ENCODE assay signal across 12 mouse cellular contexts in the genomic region with DNA sequence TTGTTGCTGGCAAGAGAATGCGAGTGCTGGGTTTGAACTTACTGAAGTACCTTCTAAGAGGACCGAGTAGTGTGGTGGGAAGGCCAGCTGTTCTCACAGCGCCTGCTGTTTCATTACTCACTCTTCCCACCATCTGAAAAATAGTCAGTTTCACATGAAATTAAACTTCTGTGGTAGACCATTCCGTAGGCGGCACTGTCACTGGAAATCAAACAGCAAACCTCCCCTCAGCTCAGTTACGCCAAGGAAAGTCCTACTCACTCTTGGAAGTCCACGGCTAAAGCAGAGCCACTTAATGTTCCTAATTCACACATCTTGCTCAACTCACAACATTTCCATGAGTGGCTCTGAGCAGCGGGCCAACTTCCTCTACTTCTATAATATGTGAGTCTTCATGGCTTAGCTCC. TPM values are rescaled to one million over a fixed set of nuclear protein-coding genes. Genes with fewer than 3 reads are reported as not detected.
DNase-seq lines count a peak whose midpoint lies in the region; ATAC-seq and TF ChIP-seq lines count a peak whose summit lies in the region.
"Had no signal": no experiment of that assay in that cellular context is flagged by ENCODE, and none has a peak within 500 bp of the region (broad histone marks: within the 10 kb centered on the region; RNA-seq: fewer than 3 reads in every experiment).

No protein-coding gene starts in this region.

- WGBS in intestine, postnatal 0 days, result 85% methylated on average over 8 of the region's 8 CpGs

- H3K27me3 ChIP-seq in intestine, postnatal 0 days (replicated peaks; ENCODE audit: control insufficient read depth, insufficient read depth, low read length), result no peaks in the 10 kb centered on the region
- H3K27me3 ChIP-seq: embryonic facial prominence, embryonic 12.5 days; hindbrain, embryonic 15.5 days had no signal

- peaks cover 40% of the 10 kb centered on the region for H3K4me1 ChIP-seq in bone marrow macrophage, adult 2 months (ENCODE audit: control insufficient read depth, insufficient read depth, low read length)
- H3K4me1 ChIP-seq in intestine, postnatal 0 days (replicated peaks; ENCODE audit: control insufficient read depth, insufficient read depth, low read length), result no peaks in the 10 kb centered on the region
- H3K4me1 ChIP-seq: hindbrain, embryonic 15.5 days had no signal

- TF ChIP-seq POLR2A in bone marrow macrophage, adult 2 months (IDR thresholded peaks at IDR 0.05; ENCODE audit: borderline replicate concordance, low read depth, low read length), result no peak

- H3K4me2 ChIP-seq in intestine, postnatal 0 days (replicated peaks; ENCODE audit: low read depth), result no peak overlapping the region
- H3K4me2 ChIP-seq: embryonic facial prominence, embryonic 12.5 days; hindbrain, embryonic 15.5 days had no signal

- H3K4me3 ChIP-seq in bone marrow macrophage, adult 2 months (ENCODE audit: insufficient read depth, low read length), result no peak overlapping the region
- no peak overlapping the region for H3K4me3 ChIP-seq in intestine, postnatal 0 days (ENCODE audit: low read depth, low read length)
- H3K4me3 ChIP-seq: embryonic facial prominence, embryonic 12.5 days; hindbrain, embryonic 15.5 days; midbrain, embryonic 10.5 days had no signal

- ATAC-seq in megakaryocyte progenitor cell, adult 5-6 weeks (replicated peaks; ENCODE audit: poor library complexity), result peak; percentile 62
- no peak for ATAC-seq in intestine, postnatal 0 days

- no peak overlapping the region for H3K9ac ChIP-seq in intestine, postnatal 0 days (ENCODE audit: low read depth, low read length)
- H3K9ac ChIP-seq: embryonic facial prominence, embryonic 12.5 days; hindbrain, embryonic 15.5 days had no signal

- no peaks in the 10 kb centered on the region; the same call in 1 of the 2 replicates for H3K36me3 ChIP-seq in intestine, postnatal 0 days (ENCODE audit: control insufficient read depth, insufficient read depth)
- H3K36me3 ChIP-seq: embryonic facial prominence, embryonic 12.5 days; hindbrain, embryonic 15.5 days; midbrain, embryonic 10.5 days had no signal

- peak; percentile 14 for DNase-seq in layer of hippocampus, adult 11-12 months (ENCODE audit: low spot score)
- DNase-seq in layer of hippocampus, postnatal 14 days (ENCODE audit: low spot score in 2 of 2), result no peak
- DNase-seq in left cerebral cortex, adult 9 months (ENCODE audit: low spot score in 2 of 2), result peak; percentile 13 to 55
- no peak for DNase-seq in adrenal gland, adult 8-10 months
- DNase-seq: cerebellum, adult 11 months; thymus, adult 2 months had no signal

- no peak for TF ChIP-seq CTCF in bone marrow macrophage, adult 2 months (IDR thresholded peaks at IDR 0.05; ENCODE audit: low read depth, low read length)
- TF ChIP-seq CTCF in intestine, postnatal 0 days (IDR thresholded peaks at IDR 0.05; ENCODE audit: low read depth), result no peak

- H3K9me3 ChIP-seq in intestine, postnatal 0 days (ENCODE audit: control insufficient read depth), result no peaks in the 10 kb centered on the region
- H3K9me3 ChIP-seq: embryonic facial prominence, embryonic 12.5 days; hindbrain, embryonic 15.5 days; midbrain, embryonic 10.5 days had no signal

- H3K27ac ChIP-seq in bone marrow macrophage, adult 2 months (ENCODE audit: insufficient read depth, low read depth, low read length), result peak overlapping the region; percentile 31; the same call in 1 of the 2 replicates
- H3K27ac ChIP-seq in intestine, postnatal 0 days (ENCODE audit: low read depth, low read length), result no peak overlapping the region
- H3K27ac ChIP-seq: embryonic facial prominence, embryonic 12.5 days; hindbrain, embryonic 15.5 days; midbrain, embryonic 10.5 days had no signal

RNA-seq across cellular contexts. Expression of a gene that starts 37.6 kb away (rescaled TPM):
- 10 to 100 TPM; 14.5 to 19.0 TPM for total RNA-seq in layer of hippocampus, postnatal 14 days (2021)
- 48.8 and 57.4 TPM in 2 replicates for polyA plus RNA-seq in bone marrow macrophage, adult 2 months (2012; ENCODE audit: insufficient read depth, insufficient read length, missing spikeins)
- 5.0 and 9.0 TPM in 2 replicates for total RNA-seq in megakaryocyte progenitor cell, adult 5-6 weeks (2015)
- total RNA-seq in megakaryocyte progenitor cell, adult 5-6 weeks (2017), result 3.8 and 5.0 TPM in 2 replicates
- polyA plus RNA-seq in intestine, postnatal 0 days (2015; fragmentation: Nextera tagmentation; extraction: Ambion mirVana), result 19.2 and 26.3 TPM in 2 replicates
- 10 to 100 TPM in 3 of 4 experiments, 1 to 10 TPM in 1; 7.5 to 16.0 (median 12.6) TPM for total RNA-seq in adrenal gland, adult 8-10 months (2022)

RNA-seq across cellular contexts. Expression of a gene that starts 37.7 kb away (rescaled TPM):
- 10 to 100 TPM in 1 of 2 experiments, 1 to 10 TPM in 1; 9.5 to 10.7 TPM for total RNA-seq in layer of hippocampus, postnatal 14 days (2021)
- 13.7 and 17.2 TPM in 2 replicates for polyA plus RNA-seq in bone marrow macrophage, adult 2 months (2012; ENCODE audit: insufficient read depth, insufficient read length, missing spikeins)
- total RNA-seq in megakaryocyte progenitor cell, adult 5-6 weeks (2015), result 46.3 and 59.6 TPM in 2 replicates
- 37.6 and 43.7 TPM in 2 replicates for total RNA-seq in megakaryocyte progenitor cell, adult 5-6 weeks (2017)
- 5.3 and 6.6 TPM in 2 replicates for polyA plus RNA-seq in intestine, postnatal 0 days (2015; fragmentation: Nextera tagmentation; extraction: Ambion mirVana)
- 10 to 100 TPM; 13.1 to 19.5 (median 14.6) TPM for total RNA-seq in adrenal gland, adult 8-10 months (2022)

Comparison
In these comparisons a context has a peak if more than half of its experiments do, and no peak if none do; other contexts are left out.
1. DNase-seq: peak in layer of hippocampus, adult 11-12 months (single experiment) and left cerebral cortex, adult 9 months (2 of 2); none in layer of hippocampus, postnatal 14 days (0 of 2) and adrenal gland, adult 8-10 months (single experiment).